Mouse (Mus musculus): ENCODE results near the gene Celf1. TPM values are rescaled to one million over a fixed set of nuclear protein-coding genes. Genes with fewer than 3 reads are reported as not detected.

Celf1 gene
- polyA plus RNA-seq, 1 experiment from 2014 or later: 81.8 TPM

DNA sequence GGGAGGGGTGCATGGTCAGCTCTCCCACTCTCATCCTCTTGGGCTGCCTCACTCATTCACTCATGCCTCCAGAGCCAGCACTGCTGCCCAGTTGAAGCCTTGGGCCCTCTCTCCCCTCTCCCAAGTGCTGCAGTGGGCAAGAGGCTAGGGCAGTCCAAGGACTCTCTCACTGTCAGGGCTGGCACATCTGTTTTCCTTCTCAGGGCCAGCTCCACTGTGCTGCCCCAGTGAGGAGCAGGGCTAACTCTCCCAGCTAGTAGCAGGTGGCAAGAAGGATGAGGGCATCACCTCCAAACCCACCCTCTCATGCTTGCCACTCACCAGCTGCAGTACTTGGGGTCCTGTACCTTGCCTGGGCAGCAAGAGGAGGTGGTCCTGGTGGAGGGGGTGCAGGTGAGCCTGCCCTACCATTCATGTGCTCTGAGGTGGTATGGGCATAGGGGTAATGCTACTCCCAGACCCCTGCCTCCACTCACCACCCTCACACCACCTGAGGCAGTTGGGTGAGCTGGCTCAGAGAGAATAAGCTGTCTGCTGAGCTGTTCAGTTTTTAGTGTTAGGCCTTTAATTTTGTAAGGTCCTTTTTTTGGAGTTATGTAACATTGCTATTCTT lies 10.5 kb downstream of the Celf1 start:
- H3K4me3 ChIP-seq: no peak overlapping the region
- H3K36me3 ChIP-seq: no peaks in the 10 kb centered on the region
- no peak overlapping the region for H3K27ac ChIP-seq
- ATAC-seq (ENCODE audit: borderline replicate concordance, extremely low read depth, low FRiP score, low TSS enrichment): peak; percentile 39; the same call in 1 of the 2 replicates
- H3K4me2 ChIP-seq: no peak overlapping the region
- H3K9ac ChIP-seq: no peak overlapping the region
- H3K4me1 ChIP-seq: no peaks in the 10 kb centered on the region
- H3K27me3 ChIP-seq: no peaks in the 10 kb centered on the region
- H3K9me3 ChIP-seq: no peaks in the 10 kb centered on the region

DNA sequence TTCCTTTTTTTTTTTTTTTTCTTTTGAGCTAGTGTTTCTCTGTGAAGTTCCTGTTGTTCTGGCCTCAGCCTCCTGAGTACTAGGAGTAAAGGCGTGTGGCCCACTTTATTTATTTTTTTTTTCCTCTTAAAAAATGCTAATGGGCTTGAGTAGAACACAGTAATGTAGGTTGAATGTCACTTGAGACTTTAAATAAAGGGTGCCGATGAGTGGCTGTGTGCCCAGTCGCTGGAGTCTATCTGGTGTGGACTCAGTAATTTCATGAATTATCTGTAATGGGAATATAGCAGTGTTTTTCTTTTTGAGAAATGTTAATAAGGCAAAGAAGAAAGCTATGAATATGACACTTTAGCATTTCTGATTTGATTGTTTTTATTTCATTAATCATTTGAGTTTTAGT lies 13.3 kb downstream of the Celf1 start:
- peaks cover 3% of the 10 kb centered on the region; the same call in 1 of the 2 replicates for H3K36me3 ChIP-seq
- no peaks in the 10 kb centered on the region for H3K4me1 ChIP-seq
- no peak overlapping the region for H3K4me3 ChIP-seq
- no peak overlapping the region for H3K27ac ChIP-seq
- no peak overlapping the region for H3K4me2 ChIP-seq
- H3K9ac ChIP-seq: no peak overlapping the region
- H3K9me3 ChIP-seq: no peaks in the 10 kb centered on the region
- H3K27me3 ChIP-seq: no peaks in the 10 kb centered on the region
- ATAC-seq (ENCODE audit: borderline replicate concordance, extremely low read depth, low FRiP score, low TSS enrichment): no peak
- 47% methylated on average over 3 of the region's 3 CpGs for WGBS

DNA sequence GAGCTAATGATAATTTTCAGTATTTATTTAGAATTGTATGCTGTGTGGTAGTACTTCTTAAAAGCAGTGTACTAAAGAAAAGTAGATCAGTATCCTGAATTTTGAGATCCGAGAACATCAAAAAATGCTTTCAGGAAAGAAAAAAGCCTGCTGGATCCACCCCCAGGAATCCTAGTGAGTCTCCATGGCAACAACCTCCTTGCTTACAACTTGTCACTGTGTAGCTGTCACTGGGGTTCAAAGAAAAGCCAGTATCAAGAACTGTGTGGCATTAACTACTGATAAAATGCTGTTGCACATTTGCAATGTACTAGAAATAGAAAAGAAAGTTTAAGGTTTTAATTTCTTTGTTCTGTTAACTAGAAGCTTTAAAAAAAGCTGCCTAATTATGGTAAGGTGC lies 15.9 kb downstream of the Celf1 start:
- 54% methylated on average over 1 of the region's 1 CpGs for WGBS
- H3K27ac ChIP-seq: no peak overlapping the region
- H3K9me3 ChIP-seq: no peaks in the 10 kb centered on the region
- H3K9ac ChIP-seq: no peak overlapping the region
- H3K4me1 ChIP-seq: no peaks in the 10 kb centered on the region
- H3K4me2 ChIP-seq: no peak overlapping the region
- ATAC-seq (ENCODE audit: borderline replicate concordance, extremely low read depth, low FRiP score, low TSS enrichment): no peak
- H3K36me3 ChIP-seq: peaks cover 3% of the 10 kb centered on the region; the same call in 1 of the 2 replicates
- H3K4me3 ChIP-seq: no peak overlapping the region
- H3K27me3 ChIP-seq: no peaks in the 10 kb centered on the region

DNA sequence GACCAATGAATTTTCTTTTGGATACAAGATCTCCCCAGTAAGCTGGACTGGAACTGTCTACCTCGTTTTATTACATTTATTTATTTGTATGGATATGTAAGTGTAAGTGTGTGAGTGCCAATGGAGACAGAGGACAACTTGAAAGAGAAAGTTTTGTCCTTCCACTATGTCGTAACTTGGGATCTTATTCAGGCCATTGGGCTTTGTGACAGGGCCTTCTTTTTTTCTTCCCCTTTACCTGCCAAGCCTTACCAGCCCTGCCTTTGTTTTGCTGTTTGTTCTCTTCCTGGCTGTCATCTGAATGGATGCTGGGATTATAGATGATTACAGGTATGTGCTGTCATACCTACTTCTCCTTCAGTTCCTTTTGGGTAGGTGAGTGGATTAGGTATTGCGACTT lies 18.7 kb downstream of the Celf1 start:
- H3K4me1 ChIP-seq: no peaks in the 10 kb centered on the region
- no peak overlapping the region for H3K9ac ChIP-seq
- no peak overlapping the region for H3K4me2 ChIP-seq
- no peak overlapping the region for H3K27ac ChIP-seq
- H3K27me3 ChIP-seq: no peaks in the 10 kb centered on the region
- ATAC-seq (ENCODE audit: borderline replicate concordance, extremely low read depth, low FRiP score, low TSS enrichment): no peak
- H3K9me3 ChIP-seq: no peaks in the 10 kb centered on the region
- WGBS: 84% methylated on average over 3 of the region's 3 CpGs
- H3K36me3 ChIP-seq: peaks cover 3% of the 10 kb centered on the region; the same call in 1 of the 2 replicates
- no peak overlapping the region for H3K4me3 ChIP-seq

DNA sequence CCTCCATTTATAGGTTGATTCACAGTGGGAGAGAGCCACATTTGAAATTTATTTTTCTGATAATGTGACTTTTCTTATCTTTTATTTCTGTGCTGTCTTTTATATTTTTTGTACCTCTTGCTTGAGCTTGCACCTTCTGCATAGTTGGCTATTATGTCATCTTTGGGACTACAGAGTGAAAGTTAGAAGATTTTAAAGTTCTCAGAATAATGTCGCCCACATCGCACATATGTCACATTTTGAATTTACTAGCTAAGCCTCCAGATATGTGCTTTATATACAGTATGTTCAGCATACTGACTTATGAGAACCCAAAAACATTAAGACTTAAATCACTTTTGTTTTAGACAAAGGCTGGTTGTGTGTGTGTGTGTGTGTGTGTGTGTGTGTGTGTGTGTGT lies 19.8 kb downstream of the Celf1 start:
- H3K27me3 ChIP-seq: no peaks in the 10 kb centered on the region
- H3K4me2 ChIP-seq: no peak overlapping the region
- no peak overlapping the region for H3K27ac ChIP-seq
- H3K4me1 ChIP-seq: peaks cover 7% of the 10 kb centered on the region; the same call in 1 of the 2 replicates
- 92% methylated on average over 2 of the region's 2 CpGs for WGBS
- no peak overlapping the region for H3K4me3 ChIP-seq
- peaks cover 3% of the 10 kb centered on the region; the same call in 1 of the 2 replicates for H3K36me3 ChIP-seq
- H3K9ac ChIP-seq: no peak overlapping the region
- ATAC-seq (ENCODE audit: borderline replicate concordance, extremely low read depth, low FRiP score, low TSS enrichment): no peak
- H3K9me3 ChIP-seq: no peaks in the 10 kb centered on the region

DNA sequence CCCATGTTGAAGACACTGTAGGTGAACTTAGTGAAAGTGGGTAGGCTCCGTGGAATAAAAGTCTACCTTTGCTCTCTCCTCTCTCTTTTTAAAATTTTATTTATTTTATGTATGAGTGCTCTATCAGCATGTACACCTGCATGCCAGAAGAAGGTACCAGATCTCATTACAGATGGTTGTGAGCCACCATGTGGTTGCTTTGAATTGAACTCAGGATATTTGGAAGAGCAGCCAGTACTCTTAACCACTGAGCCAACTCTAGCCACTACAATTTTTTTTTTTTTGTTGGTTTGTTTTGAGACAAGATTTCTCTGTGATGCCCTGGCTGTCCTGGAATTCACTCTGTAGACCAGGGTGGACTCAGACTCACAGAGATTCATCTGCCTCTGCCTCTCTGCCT lies 23.1 kb downstream of the Celf1 start:
- WGBS: 87% methylated on average over 1 of the region's 1 CpGs
- no peak for ATAC-seq (ENCODE audit: borderline replicate concordance, extremely low read depth, low FRiP score, low TSS enrichment)
- no peaks in the 10 kb centered on the region for H3K27me3 ChIP-seq

DNA sequence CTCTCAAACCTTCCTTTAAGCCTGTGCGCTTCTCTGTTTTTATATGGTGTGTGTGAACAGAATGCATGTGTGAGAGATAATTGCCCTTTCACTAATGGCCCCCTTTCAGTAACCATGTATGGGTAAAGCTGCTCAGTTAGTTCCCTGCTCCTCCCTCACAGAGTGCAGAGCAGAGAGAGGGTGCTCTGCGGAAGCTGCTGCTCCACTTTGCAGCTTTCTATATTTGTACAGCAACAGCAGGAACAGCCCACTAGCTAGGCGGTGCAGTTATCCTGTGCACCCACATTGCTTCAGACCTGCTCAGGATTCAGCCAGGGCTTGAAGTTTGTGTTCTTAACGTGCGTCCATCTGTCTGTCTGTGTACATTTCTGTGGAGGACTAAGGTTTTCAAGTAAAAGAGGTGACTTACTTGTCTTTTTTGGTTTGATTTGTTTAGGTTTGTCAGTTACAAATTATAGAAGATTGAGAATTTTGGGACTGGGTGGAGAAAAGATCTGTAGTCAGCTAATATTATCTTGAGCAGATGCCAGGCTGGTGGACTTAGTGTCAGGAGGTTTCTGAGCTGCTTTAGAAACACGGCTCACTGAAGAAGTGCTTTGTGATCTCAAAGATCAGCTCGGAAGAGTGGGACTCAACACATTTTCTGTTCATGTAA lies 24.8 kb downstream of the Celf1 start:
- Histone ChIP-seq H3K9ac (no peak overlapping the region), H3K36me3 (no peaks in the 10 kb centered on the region), H3K4me1 (peaks cover 10% of the 10 kb centered on the region; the same call in 1 of the 2 replicates), H3K9me3 (no peaks in the 10 kb centered on the region), H3K4me3 (no peak overlapping the region), H3K27ac (no peak overlapping the region), H3K4me2 (no peak overlapping the region), H3K27me3 (no peaks in the 10 kb centered on the region)
- WGBS: 50% methylated on average over 7 of the region's 7 CpGs
- peak; percentile 49; the same call in 1 of the 2 replicates for ATAC-seq (ENCODE audit: borderline replicate concordance, extremely low read depth, low FRiP score, low TSS enrichment)

More for the DNA sequence above, 23.1 kb downstream of the Celf1 start:
- Histone ChIP-seq H3K9ac (no peak overlapping the region), H3K27ac (no peak overlapping the region), H3K9me3 (no peaks in the 10 kb centered on the region), H3K4me1 (peaks cover 10% of the 10 kb centered on the region; the same call in 1 of the 2 replicates), H3K36me3 (peaks cover 2% of the 10 kb centered on the region; the same call in 1 of the 2 replicates), H3K4me3 (no peak overlapping the region), H3K4me2 (no peak overlapping the region)

DNA sequence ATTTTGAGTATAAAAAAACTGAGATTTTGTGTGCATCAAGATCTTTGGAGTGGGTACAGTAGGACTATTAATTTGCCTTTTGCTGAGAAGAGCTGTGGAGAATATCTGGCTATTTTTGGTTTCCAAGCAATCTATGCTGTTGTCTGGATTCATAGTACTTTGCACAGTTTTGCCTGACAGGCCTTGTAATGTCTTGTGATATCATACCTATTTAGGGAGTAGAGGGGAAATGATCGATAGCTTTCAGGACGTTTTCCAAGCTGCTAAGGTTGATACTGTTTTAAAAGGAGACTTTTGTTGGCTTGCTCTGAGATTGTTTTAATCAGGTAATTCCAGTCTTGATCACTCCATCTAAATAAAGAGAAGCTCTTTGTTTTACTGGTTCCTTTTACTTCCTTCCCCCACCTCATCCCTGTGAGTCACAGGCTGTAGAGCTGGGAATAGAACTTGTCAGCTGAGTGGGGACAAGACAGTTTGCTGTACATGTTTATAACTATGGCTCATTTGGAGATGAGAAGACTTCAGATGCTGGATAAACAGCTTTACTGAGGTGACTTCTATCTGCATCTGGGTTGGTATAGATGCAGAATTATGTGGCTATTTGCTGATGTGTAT lies 25.4 kb downstream of the Celf1 start:
- no peak overlapping the region for H3K4me3 ChIP-seq
- ATAC-seq (ENCODE audit: borderline replicate concordance, extremely low read depth, low FRiP score, low TSS enrichment): no peak
- H3K27me3 ChIP-seq: no peaks in the 10 kb centered on the region
- no peak overlapping the region for H3K4me2 ChIP-seq
- no peak overlapping the region for H3K9ac ChIP-seq
- H3K36me3 ChIP-seq: no peaks in the 10 kb centered on the region
- 54% methylated on average over 2 of the region's 2 CpGs for WGBS
- H3K27ac ChIP-seq: no peak overlapping the region
- H3K4me1 ChIP-seq: peaks cover 10% of the 10 kb centered on the region; the same call in 1 of the 2 replicates
- H3K9me3 ChIP-seq: no peaks in the 10 kb centered on the region

DNA sequence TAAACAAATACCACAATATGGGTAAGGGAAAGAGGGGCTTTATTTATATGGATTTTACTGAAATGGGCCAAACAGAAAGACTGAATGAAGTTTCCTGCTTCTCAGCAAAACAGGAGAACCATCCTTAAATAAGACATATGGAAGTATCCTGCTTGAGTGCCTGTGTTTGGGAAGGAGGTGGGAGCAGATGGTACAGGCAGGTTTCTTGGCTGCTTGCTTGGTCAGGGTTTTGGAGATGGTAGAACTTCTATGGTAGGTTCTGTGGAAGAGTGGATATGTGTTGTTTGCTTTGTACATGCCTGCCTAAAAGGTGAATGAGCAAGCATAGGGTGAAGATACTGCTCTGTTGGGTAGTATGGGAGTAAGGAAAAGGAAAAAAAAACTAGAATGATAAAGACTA lies 30.4 kb downstream of the Celf1 start:
- H3K9ac ChIP-seq: no peak overlapping the region
- H3K27ac ChIP-seq: no peak overlapping the region

DNA sequence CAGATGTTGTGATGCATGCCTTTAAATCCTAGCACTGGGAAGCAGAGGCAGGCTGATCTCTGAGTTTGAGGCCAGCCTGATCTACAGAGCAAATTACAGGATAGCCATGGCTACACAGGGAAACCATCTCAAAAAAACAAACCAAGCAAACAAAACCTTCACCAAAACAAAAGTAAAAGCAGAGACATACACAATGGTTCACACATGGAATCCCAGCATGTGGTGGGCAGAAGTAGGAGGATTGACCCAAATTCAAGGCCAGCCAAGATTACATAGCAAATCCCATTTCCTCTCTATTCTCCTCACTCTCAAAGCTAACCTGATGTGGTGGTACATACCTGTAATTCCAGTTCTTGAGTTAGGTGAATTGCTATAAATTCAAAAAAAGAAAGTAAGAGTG lies 33.9 kb downstream of the Celf1 start:
- Histone ChIP-seq H3K4me1 (no peaks in the 10 kb centered on the region), H3K9me3 (no peaks in the 10 kb centered on the region), H3K4me3 (no peak overlapping the region), H3K36me3 (no peaks in the 10 kb centered on the region), H3K27ac (no peak overlapping the region), H3K27me3 (no peaks in the 10 kb centered on the region), H3K9ac (no peak overlapping the region), H3K4me2 (no peak overlapping the region)
- ATAC-seq (ENCODE audit: borderline replicate concordance, extremely low read depth, low FRiP score, low TSS enrichment): no peak

More for the DNA sequence above, 30.4 kb downstream of the Celf1 start:
- no peak for ATAC-seq (ENCODE audit: borderline replicate concordance, extremely low read depth, low FRiP score, low TSS enrichment)
- Histone ChIP-seq H3K36me3 (no peaks in the 10 kb centered on the region), H3K27me3 (no peaks in the 10 kb centered on the region), H3K4me2 (no peak overlapping the region), H3K4me3 (no peak overlapping the region), H3K9me3 (no peaks in the 10 kb centered on the region), H3K4me1 (no peaks in the 10 kb centered on the region)

DNA sequence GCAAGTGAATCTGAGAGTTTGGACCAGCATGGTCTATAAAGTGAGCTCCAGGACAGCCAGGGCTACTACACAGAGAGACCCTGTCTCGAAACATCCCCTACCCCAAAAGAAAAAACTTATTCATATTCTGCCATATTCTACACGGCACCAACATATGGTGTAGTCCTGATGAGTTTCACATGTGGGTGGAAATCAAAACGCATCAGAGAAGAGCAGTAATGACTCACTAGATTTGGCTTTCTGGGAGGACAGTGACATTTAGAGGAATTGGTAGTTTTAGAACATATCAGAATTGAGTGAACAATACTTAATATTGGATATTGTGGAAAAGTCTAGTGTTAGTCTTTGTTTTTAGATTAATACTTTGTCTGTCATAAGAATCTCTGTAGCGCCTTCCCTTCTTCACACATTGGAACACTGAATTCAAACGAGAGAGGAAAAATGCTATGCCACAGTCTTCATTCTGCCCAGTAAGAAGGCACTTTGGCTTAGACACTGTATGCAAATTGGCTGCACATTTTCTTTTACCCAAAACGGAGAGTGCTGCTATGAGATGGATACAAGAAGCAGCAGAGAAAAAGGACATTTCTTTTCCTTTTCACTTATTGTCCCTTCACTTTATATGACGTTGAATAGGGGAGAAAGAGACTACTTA lies 35.1 kb downstream of the Celf1 start:
- Histone ChIP-seq H3K4me3 (no peak overlapping the region), H3K9me3 (no peaks in the 10 kb centered on the region), H3K4me2 (no peak overlapping the region), H3K9ac (no peak overlapping the region), H3K27ac (no peak overlapping the region), H3K4me1 (no peaks in the 10 kb centered on the region), H3K27me3 (no peaks in the 10 kb centered on the region), H3K36me3 (no peaks in the 10 kb centered on the region)
- WGBS: 74% methylated on average over 7 of the region's 7 CpGs
- ATAC-seq (ENCODE audit: borderline replicate concordance, extremely low read depth, low FRiP score, low TSS enrichment): no peak

DNA sequence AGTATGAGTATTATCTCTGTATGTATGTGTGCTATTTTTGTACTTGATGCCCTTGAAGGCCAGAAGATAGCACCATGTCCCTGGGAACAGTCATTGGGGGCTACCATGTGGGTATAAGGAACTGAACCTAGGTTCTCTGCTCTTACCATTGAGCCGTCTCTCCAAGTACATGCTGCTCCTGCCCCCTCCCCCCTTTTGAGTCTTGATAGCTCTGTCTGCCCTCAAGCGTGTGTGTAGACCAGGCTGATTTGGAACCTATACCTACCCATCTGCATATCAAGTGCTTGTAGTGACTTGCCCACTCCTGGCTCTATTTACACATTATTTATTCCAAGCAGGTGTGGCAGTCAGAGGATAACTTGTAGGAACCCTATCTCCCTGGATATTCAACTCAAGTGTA lies 36.4 kb downstream of the Celf1 start:
- no peak for ATAC-seq (ENCODE audit: borderline replicate concordance, extremely low read depth, low FRiP score, low TSS enrichment)
- WGBS: 80% methylated on average over 2 of the region's 2 CpGs

More for the DNA sequence above, 36.4 kb downstream of the Celf1 start:
- Histone ChIP-seq H3K4me1 (no peaks in the 10 kb centered on the region), H3K27ac (no peak overlapping the region), H3K27me3 (no peaks in the 10 kb centered on the region), H3K9ac (no peak overlapping the region), H3K9me3 (no peaks in the 10 kb centered on the region), H3K36me3 (no peaks in the 10 kb centered on the region), H3K4me3 (no peak overlapping the region), H3K4me2 (no peak overlapping the region)
